Mouse (Mus musculus) monocyte, adult 5-6 weeks (primary cell): ENCODE measurements around the gene Sec22a. TPM values are rescaled to one million over a fixed set of nuclear protein-coding genes. Genes with fewer than 3 reads are reported as not detected.

Experiments
- ATAC-seq: fragments of 153-309, 156-312 bp; replicated peaks from 2 replicates; pipeline ENCODE4 v1.8.0; 2017; ENCODE audit warnings: mild to moderate bottlenecking; ENCODE audit not compliant: low TSS enrichment, insufficient number of reproducible peaks, severe bottlenecking, poor library complexity, low FRiP score
- total RNA-seq: library from RNA; stranded (forward); fragments of 200-1000, 200-491, 200-594 nt; gene quantifications from 3 replicates; pipeline ENCODE4 v1.2.3, GENCODE M21; 2017

Gene Sec22a
- total RNA-seq, 1 experiment from 2014 or later = 10.1 TPM

DNA sequence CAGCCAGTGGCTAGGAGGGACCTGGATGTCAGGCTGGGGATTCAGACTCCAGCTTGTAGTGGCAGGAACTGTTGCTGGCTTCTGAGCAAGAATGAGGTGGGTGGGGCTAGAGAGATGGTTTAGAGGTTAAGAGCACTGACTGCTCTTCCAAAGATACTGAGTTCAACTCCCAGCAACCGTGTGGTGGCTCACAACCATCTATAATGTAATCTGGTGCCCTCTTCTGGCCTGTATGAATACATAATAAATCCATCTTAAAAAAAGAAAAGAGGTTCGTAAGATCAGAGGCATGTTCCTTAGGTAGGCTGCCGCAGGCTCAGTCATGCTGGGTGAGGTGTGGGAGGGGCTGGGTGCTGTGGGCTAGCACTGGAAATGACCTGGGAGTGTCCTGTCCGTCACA is 92.1 kb downstream of the Sec22a start:
- ATAC-seq = no peak

GRCm38 (mm10) chr16:35270945-35271344 is 92.8 kb downstream of the Sec22a start:
- no peak for ATAC-seq

DNA sequence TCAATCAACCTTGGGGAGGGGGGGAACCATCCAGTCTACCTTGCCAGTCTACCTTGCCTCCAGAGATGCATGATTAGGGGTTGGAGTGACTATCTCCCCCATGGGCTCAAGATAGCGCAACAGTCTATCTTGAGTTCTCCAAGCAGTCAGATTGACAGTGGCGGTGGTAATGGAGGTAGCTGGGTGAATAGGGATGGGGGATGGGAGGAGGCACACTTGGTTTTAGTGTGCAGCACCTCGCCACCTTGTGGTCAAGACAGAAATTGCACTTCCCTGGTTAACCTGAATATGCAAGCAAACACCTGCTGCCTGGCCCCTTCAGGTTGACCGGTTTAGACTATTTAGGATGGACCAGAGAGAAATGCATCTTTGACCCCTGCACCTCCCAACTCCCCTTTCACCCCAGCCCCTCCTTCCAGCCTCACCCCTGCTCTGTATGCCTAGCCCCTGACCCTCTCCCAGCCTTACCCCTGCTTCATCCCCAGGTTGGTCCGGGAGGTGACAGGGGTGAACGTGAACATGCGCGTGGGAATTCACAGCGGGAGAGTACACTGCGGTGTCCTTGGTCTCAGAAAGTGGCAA is 93.3 kb downstream of the Sec22a start:
- ATAC-seq = no peak; the same call in 1 of the 2 replicates

Other genes with a start within 250 kb of the Sec22a start
- gene Adcy5, start 209.0 kb downstream of the Sec22a start, total RNA-seq = 0.10 TPM in 1 of 3 replicates, not detected in the others
- gene Pdia5, start 127.0 kb upstream of the Sec22a start, total RNA-seq = not detected in 3 replicates
- gene Sema5b, start 177.2 kb upstream of the Sec22a start, total RNA-seq = not detected in 3 replicates